Mouse (Mus musculus) lung, embryonic 14.5 days (tissue): ENCODE data around the gene Klhl24. TPM values are rescaled to one million over a fixed set of nuclear protein-coding genes. Genes with fewer than 3 reads are reported as not detected.
"Not testable (repeated sequence)": the region's sequence is repeated elsewhere in the genome, so short reads cannot be mapped to it uniquely, and the experiment has no call there.

Experiments
- ATAC-seq: fragments of 200-750 bp; cut with Nextera tagmentation; 2 replicates; pipeline ENCODE4 v1.8.0; 2017; ENCODE audit warnings: mild to moderate bottlenecking, moderate TSS enrichment, moderate library complexity; ENCODE audit not compliant: insufficient read depth
- DNase-seq: peaks from one replicate; pipeline ENCODE4 v3.0.0-alpha.2; 2015
- H3K27ac ChIP-seq: fragments of 300-500 bp; sonication (generic); 2 replicates; pipeline ENCODE4 v1.5.1; 2014; ENCODE audit warnings: low read depth, mild to moderate bottlenecking, moderate library complexity
- H3K27me3 ChIP-seq: fragments of 300-500 bp; sonication (generic); 2 replicates; pipeline ENCODE4 v1.6.1; 2014; ENCODE audit warnings: low read length, control low read depth; ENCODE audit not compliant: insufficient read depth
- H3K36me3 ChIP-seq: fragments of 300-500 bp; sonication (generic); 2 replicates; pipeline ENCODE4 v1.6.1; 2014; ENCODE audit warnings: control low read depth; ENCODE audit not compliant: insufficient read depth
- H3K4me1 ChIP-seq: fragments of 300-500 bp; sonication (generic); 2 replicates; pipeline ENCODE4 v1.6.1; 2014; ENCODE audit warnings: antibody characterized with exemption, control low read depth; ENCODE audit not compliant: insufficient read depth
- H3K4me2 ChIP-seq: fragments of 300-500 bp; sonication (generic); 2 replicates; pipeline ENCODE4 v1.6.1; 2014; ENCODE audit warnings: mild to moderate bottlenecking
- H3K4me3 ChIP-seq: fragments of 300-500 bp; sonication (generic); 2 replicates; pipeline ENCODE4 v1.5.1; 2014; ENCODE audit warnings: low read depth, low read length
- H3K9ac ChIP-seq: fragments of 300-500 bp; sonication (generic); 2 replicates; pipeline ENCODE4 v1.6.1; 2014
- H3K9me3 ChIP-seq: fragments of 300-500 bp; sonication (generic); 2 replicates; pipeline ENCODE4 v1.6.1; 2016; ENCODE audit warnings: low read depth, low read length, control low read depth
- CTCF ChIP-seq: IDR thresholded peaks from 2 replicates; pipeline ENCODE4 v1.5.1; 2016; ENCODE audit warnings: antibody characterized with exemption, low read depth
- WGBS: fragments of 180-500 bp; shearing (Covaris S2); extraction: QIAGEN DNeasy Blood & Tissue Kit; methylation state at CpG from one replicate; pipeline ENCODE4 v1.1.7; 2014; 5-methylcytosine and 5-hydroxymethylcytosine counted together
- polyA plus RNA-seq: library from polyadenylated mRNA; unstranded; fragments of >200 nt; fragmentation: Nextera tagmentation; extraction: Ambion mirVana; gene quantifications from 2 replicates; pipeline ENCODE4 v1.2.1, GENCODE M21; 2014

Klhl24 gene
- polyA plus RNA-seq, 1 experiment from 2014 or later, result 21.4 TPM

DNA sequence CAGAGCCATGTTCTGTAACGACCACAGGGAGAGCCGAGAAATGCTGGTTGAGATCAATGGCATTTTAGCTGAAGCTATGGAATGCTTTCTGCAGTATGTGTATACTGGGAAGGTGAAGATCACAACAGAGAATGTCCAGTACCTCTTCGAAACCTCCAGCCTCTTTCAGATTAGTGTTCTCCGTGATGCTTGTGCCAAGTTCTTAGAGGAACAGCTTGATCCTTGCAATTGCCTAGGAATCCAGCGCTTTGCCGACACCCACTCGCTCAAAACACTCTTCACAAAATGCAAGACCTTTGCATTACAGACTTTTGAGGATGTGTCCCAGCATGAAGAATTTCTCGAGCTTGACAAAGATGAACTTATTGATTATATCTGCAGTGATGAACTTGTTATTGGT, 9.7 kb downstream of the Klhl24 start:
- no peaks in the 10 kb centered on the region for H3K27me3 ChIP-seq
- H3K4me2 ChIP-seq, result no peak overlapping the region
- no peak overlapping the region for H3K9ac ChIP-seq
- DNase-seq (no peak), ATAC-seq (no peak)
- TF ChIP-seq CTCF, result no peak
- no peaks in the 10 kb centered on the region for H3K4me1 ChIP-seq
- 92% methylated on average over 8 of the region's 8 CpGs for WGBS
- H3K4me3 ChIP-seq, result no peak overlapping the region
- peaks cover 44% of the 10 kb centered on the region for H3K36me3 ChIP-seq
- H3K27ac ChIP-seq, result no peak overlapping the region
- peaks cover 13% of the 10 kb centered on the region; the same call in 1 of the 2 replicates for H3K9me3 ChIP-seq

DNA sequence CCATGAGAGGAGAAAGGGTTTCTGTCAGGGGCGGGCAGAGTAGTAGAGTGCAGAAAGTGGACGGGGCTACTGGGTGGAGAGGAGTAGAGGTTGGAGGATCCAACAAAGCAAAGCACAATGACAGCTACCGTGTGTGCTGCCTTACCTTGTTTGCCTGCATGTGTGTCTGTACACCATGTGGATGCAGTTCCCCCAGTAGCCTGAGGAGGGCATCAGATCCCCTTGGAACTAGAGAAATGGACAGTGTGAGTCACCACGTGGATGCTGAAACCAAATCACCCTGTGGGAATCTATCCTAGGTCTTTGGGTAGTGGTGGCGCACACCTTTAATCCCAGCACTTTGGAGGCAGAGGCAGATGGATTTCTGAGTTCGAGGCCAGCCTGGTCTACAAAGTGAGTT, 11.6 kb downstream of the Klhl24 start:
- peaks cover 3% of the 10 kb centered on the region; the same call in 1 of the 2 replicates for H3K9me3 ChIP-seq
- no peak overlapping the region for H3K9ac ChIP-seq
- peak; percentile 16 for TF ChIP-seq CTCF
- H3K27me3 ChIP-seq, result no peaks in the 10 kb centered on the region
- DNase-seq (no peak), ATAC-seq (no peak)
- no peaks in the 10 kb centered on the region for H3K4me1 ChIP-seq
- no peak overlapping the region for H3K27ac ChIP-seq
- H3K4me3 ChIP-seq, result no peak overlapping the region
- no peak overlapping the region for H3K4me2 ChIP-seq
- peaks cover 44% of the 10 kb centered on the region for H3K36me3 ChIP-seq
- 95% methylated on average over 6 of the region's 6 CpGs for WGBS

DNA sequence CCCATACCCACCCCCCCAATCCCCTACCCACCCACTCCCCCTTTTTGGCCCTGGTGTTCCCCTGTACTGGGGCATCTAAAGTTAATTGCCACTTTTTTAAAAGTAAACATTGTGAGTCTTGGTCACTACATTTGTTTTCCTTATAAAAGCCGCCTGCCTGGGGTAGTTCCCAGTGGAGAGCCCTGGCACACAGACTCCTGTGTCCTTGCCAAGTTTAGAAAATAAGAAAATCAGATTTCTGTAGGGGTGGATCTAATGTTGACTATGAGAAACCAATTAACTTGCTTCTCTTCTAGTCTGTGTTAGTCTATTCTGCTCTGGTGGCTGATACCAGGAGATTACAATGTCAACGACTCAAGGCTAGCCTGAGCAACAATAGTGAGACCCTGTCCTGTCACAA, 15.3 kb downstream of the Klhl24 start:
- no peak for TF ChIP-seq CTCF
- Histone ChIP-seq H3K4me2 (no peak overlapping the region), H3K4me1 (no peaks in the 10 kb centered on the region), H3K27me3 (no peaks in the 10 kb centered on the region), H3K9me3 (no peaks in the 10 kb centered on the region), H3K4me3 (no peak overlapping the region), H3K9ac (no peak overlapping the region), H3K27ac (no peak overlapping the region), H3K36me3 (peaks cover 45% of the 10 kb centered on the region)
- peak; percentile 25 for DNase-seq
- peak; percentile 38; the same call in 1 of the 2 replicates for ATAC-seq
- WGBS, result 70% methylated on average over 2 of the region's 2 CpGs

DNA sequence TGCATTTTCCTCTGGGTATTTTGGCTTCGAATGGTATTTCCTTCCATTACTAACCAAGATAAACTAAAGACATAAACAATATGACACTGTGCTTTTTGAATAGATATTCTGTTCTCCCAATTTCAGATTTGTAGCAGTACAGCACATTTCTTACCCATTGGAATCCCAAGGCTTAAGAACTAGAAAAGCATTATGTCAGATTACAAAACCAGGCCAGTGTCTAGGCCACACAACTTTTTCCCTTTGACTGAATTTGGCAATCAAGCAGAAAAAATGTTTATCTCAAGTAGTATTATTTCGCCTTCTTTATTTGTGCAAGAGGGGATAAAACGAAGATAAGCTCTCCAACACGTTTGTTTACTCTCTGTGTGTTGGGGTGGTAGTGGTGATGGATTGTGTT, 18.7 kb downstream of the Klhl24 start:
- 29% methylated on average over 4 of the region's 4 CpGs for WGBS
- H3K9ac ChIP-seq, result no peak overlapping the region
- H3K27ac ChIP-seq, result no peak overlapping the region
- peak; percentile 27 for DNase-seq
- no peaks in the 10 kb centered on the region for H3K9me3 ChIP-seq
- no peak for TF ChIP-seq CTCF
- no peak overlapping the region for H3K4me2 ChIP-seq
- H3K27me3 ChIP-seq, result no peaks in the 10 kb centered on the region
- no peak for ATAC-seq
- H3K36me3 ChIP-seq, result peaks cover 44% of the 10 kb centered on the region
- H3K4me3 ChIP-seq, result no peak overlapping the region
- H3K4me1 ChIP-seq, result no peaks in the 10 kb centered on the region

DNA sequence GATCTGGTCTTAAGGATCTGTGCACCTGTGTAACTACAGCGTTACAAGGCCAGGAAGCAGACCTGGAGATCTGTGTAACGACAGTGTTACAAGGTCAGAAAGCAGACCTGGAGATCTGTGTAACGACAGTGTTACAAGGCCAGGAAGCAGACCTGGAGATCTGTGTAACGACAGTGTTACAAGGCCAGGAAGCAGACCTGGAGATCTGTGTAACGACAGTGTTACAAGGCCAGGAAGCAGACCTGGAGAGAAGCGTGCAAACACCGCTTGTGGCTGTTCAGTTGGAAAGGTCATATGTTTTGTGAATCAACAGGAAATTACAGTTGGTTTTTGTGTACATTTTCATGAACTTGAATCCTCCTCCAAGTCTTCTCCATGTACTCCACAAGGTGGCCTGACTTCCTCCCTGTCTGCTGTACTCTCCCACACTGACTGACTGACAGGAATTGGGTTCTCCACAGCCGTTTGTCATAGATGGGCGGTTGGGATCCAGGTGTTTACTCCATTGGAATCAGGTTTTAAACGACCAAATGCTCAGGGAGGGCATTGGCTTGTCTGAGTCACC, 29.1 kb downstream of the Klhl24 start:
- not testable (repeated sequence) for H3K4me2 ChIP-seq, H3K27ac ChIP-seq, H3K4me1 ChIP-seq, DNase-seq, H3K9ac ChIP-seq, H3K9me3 ChIP-seq, H3K27me3 ChIP-seq, H3K4me3 ChIP-seq, ATAC-seq
- 69% methylated on average over 10 of the region's 10 CpGs for WGBS
- H3K36me3 ChIP-seq, result peaks cover 31% of the 10 kb centered on the region

DNA sequence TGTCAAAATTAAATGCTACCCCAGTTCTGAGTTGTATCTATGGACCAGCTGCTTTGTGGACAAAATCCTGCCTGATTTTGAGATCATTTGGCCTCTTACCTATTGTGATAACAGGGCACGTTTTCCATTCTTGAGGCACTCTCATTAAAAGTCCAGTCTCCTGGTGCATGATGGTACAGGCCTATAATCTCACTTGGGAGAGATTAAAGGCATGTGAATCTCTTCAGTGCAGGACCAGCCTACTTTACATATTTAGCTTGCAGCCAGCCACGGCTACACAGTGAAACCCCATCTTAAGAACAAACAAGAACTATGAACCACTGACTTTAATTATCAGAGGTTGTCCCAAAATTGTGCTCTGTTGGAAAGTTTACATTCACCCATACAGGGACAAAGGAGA, 33.1 kb downstream of the Klhl24 start:
- Histone ChIP-seq H3K9me3 (no peaks in the 10 kb centered on the region), H3K4me2 (no peak overlapping the region), H3K36me3 (peaks cover 12% of the 10 kb centered on the region; the same call in 1 of the 2 replicates), H3K27me3 (no peaks in the 10 kb centered on the region), H3K4me3 (no peak overlapping the region), H3K4me1 (no peaks in the 10 kb centered on the region), H3K9ac (no peak overlapping the region), H3K27ac (no peak overlapping the region)
- no peak for TF ChIP-seq CTCF
- DNase-seq (no peak), ATAC-seq (no peak)
- WGBS, result 51% methylated on average over 2 of the region's 2 CpGs

DNA sequence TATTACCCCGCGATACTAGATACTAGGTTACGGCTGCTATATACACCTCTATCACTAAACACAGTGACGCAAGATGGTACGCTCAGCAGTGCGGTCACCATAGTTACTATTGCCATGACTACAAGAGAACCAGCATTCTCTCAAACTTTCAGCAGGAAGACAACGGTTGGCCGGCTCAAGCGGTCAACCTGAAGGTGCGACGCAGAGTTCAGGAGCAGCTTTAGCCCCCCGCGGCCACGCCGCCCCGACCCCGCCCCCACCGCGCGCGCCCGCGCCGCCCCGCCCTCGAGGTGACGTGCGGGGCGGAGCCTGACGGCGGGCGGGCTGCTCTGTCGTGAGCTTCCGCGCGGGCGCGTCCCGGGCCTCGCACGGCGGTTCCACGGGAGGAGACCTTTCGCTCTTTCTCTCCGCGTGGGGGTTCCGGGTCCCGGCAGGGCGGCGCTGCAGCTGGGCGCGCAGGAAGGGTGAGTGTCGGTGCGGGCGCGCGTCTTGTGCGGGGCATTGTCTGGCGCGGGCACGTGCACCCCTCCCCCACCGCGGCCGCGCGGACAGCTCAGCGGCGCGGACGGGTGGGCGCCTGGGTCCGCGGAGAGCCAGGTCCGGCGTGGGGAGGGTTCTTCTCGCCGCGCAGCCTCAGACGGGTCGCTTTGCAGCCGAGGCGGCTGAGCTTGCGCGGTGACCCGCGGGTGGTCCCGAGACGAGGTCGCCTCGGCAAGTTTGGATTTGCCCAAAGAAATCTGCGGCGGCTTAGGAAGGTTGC, 43.6 kb downstream of the Klhl24 start, which contains the start of gene Yeats2:
Gene Yeats2, plus strand, starts transcription at position 292 of the 760 bp plus-strand sequence.
- Histone ChIP-seq H3K9ac (peak within 1 kb of the TSS; percentile 91), H3K4me2 (peak within 1 kb of the TSS; percentile 85), H3K4me3 (peak within 1 kb of the TSS; percentile 81), H3K27ac (peak within 1 kb of the TSS; percentile 92), H3K36me3 (peaks cover 10% of the 10 kb centered on the region; the same call in 1 of the 2 replicates), H3K4me1 (peaks cover 11% of the 10 kb centered on the region; the same call in 1 of the 2 replicates), H3K27me3 (no peaks in the 10 kb centered on the region), H3K9me3 (no peaks in the 10 kb centered on the region)
- ATAC-seq (peak; percentile 95), DNase-seq (peak; percentile 85)
- TF ChIP-seq CTCF, result 0 out of 2 replicates have a peak, but pooled peaks have one; percentile 8
- WGBS, result under 1% methylated on average over 76 of the region's 92 CpGs
